Mouse (Mus musculus) liver, embryonic 14.5 days (tissue): ENCODE results near the gene Dlg2. TPM values are rescaled to one million over a fixed set of nuclear protein-coding genes. Genes with fewer than 3 reads are reported as not detected.

Experiments
- ATAC-seq: fragments of 200-750 bp; cut with Nextera tagmentation; 2 replicates; pipeline ENCODE4 v1.8.0; 2017; ENCODE audit warnings: moderate number of reproducible peaks, mild to moderate bottlenecking, moderate library complexity; ENCODE audit not compliant: insufficient read depth
- DNase-seq, 3 experiments: peaks; one replicate each; pipeline ENCODE4 v3.0.0-alpha.2; 2012 to 2013; ENCODE audit warnings: low read depth in 3 of 3, low spot score in 3 of 3
- H3K27ac ChIP-seq: fragments of 300-500 bp; sonication (generic); 2 replicates; pipeline ENCODE4 v1.5.1; 2014; ENCODE audit warnings: moderate library complexity, mild to moderate bottlenecking, control low read depth, inconsistent platforms
- H3K27me3 ChIP-seq: fragments of 300-500 bp; sonication (generic); 2 replicates; pipeline ENCODE4 v1.6.1; 2014; ENCODE audit warnings: mild to moderate bottlenecking, low read length, moderate library complexity; ENCODE audit not compliant: control insufficient read depth, insufficient read depth
- H3K36me3 ChIP-seq: fragments of 300-500 bp; sonication (generic); replicated peaks from 2 replicates; pipeline ENCODE4 v1.6.1; 2014; ENCODE audit warnings: low read depth; ENCODE audit not compliant: control insufficient read depth, insufficient read depth
- H3K4me1 ChIP-seq, 2 experiments: fragments of 200-500 bp in 1 of 2; fragments of 300-500 bp in 1 of 2; sonication (generic) in 1 of 2; replicated peaks; 2 replicates each; pipeline ENCODE4 v1.6.1; 2012 to 2014; ENCODE audit warnings: antibody characterized with exemption in 1 of 2, inconsistent platforms in 1 of 2, low read length in 1 of 2; ENCODE audit not compliant: control insufficient read depth in 2 of 2, insufficient read depth in 2 of 2
- H3K4me2 ChIP-seq: fragments of 300-500 bp; sonication (generic); 2 replicates; pipeline ENCODE4 v1.6.1; 2014; ENCODE audit warnings: low read depth, mild to moderate bottlenecking, control low read depth, moderate library complexity
- H3K4me3 ChIP-seq, 2 experiments: fragments of 200-500 bp in 1 of 2; fragments of 300-500 bp in 1 of 2; sonication (generic) in 1 of 2; 2 replicates each; pipeline ENCODE4 v1.5.1; 2012 to 2014; ENCODE audit warnings: low read depth in 2 of 2, low read length in 2 of 2, mild to moderate bottlenecking in 2 of 2, control low read depth in 1 of 2, inconsistent platforms in 1 of 2, moderate library complexity in 1 of 2; ENCODE audit not compliant: insufficient read depth in 1 of 2
- H3K9ac ChIP-seq: fragments of 300-500 bp; sonication (generic); replicated peaks from 2 replicates; pipeline ENCODE4 v1.6.1; 2014; ENCODE audit warnings: mild to moderate bottlenecking, control low read depth, moderate library complexity
- H3K9me3 ChIP-seq: fragments of 300-500 bp; sonication (generic); 2 replicates; pipeline ENCODE4 v1.6.1; 2016; ENCODE audit warnings: low read length, mixed read lengths; ENCODE audit not compliant: control insufficient read depth
- CTCF ChIP-seq: IDR thresholded peaks from 2 replicates; pipeline ENCODE4 v1.5.1; 2016; ENCODE audit warnings: antibody characterized with exemption, low read depth, control low read depth
- EP300 ChIP-seq: IDR thresholded peaks from 2 replicates; pipeline ENCODE4 v1.6.1; 2016; ENCODE audit warnings: antibody characterized with exemption, low read depth
- WGBS: fragments of 180-500 bp; shearing (Covaris S2); extraction: QIAGEN DNeasy Blood & Tissue Kit; methylation state at CpG from one replicate; pipeline ENCODE4 v1.1.7; 2014; ENCODE audit not compliant: insufficient replicate concordance; 5-methylcytosine and 5-hydroxymethylcytosine counted together
- polyA plus RNA-seq, 2 experiments: library from polyadenylated mRNA; depleted of rRNA in 1 of 2; stranded (reverse) in 1 of 2; unstranded in 1 of 2; fragments of >200 nt; fragmentation: Nextera tagmentation in 1 of 2; extraction: Ambion mirVana in 1 of 2; gene quantifications; 2 replicates each; pipeline versions ENCODE4 v1.2.1 to v1.2.3; 2012 to 2014

Gene Dlg2
- polyA plus RNA-seq, 2 experiments = 0.33 to 0.44 TPM

DNA sequence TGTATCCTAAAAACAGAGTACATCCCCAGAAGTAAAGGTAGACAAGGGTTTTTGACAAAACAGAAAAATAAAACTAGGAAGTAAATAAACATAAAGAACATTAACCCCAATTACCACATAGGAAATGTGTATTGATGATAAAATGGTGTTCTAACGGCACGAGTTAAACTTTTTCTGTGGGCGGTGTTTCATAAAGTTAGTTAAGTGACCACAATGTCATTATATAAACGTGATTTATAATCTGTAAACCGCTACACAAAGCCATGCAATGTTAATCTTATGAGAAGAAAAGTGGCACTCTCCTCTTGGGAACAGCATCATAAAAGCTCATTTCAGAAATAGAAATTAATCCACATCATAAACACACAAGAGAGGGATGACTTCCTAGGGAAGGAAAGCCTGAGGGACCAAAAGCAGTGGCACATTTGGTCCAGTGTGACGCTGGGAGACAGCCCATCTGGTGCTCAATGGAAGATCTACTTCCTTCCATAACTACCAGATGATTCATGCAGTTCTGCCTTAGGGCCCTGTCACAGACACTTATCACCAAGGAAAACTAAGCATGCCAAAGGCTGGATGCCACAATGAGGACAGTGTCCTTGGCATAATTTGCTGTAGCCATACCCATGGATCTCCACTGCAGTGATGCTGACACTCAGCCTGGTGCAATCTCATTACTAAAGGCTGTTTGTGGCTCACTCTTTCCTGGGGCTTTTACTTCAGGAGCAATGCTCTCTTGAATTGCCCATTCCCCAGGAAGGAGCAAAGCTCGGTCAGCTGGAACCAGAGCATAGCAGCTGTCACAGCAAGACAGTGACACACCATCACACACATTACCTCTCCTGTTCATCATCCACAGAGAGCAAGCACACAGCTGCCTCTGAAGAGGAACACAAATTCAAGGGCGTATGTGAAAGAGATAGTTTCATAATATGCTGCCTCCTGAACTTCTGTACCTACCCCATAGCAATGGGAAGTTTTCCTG, 1963.3 kb downstream of the Dlg2 start:
- Histone ChIP-seq H3K4me2 (no peak overlapping the region), H3K9ac (no peak overlapping the region), H3K36me3 (no peaks in the 10 kb centered on the region), H3K9me3 (no peaks in the 10 kb centered on the region), H3K27ac (no peak overlapping the region), H3K27me3 (no peaks in the 10 kb centered on the region), H3K4me3 (no peak overlapping the region), H3K4me1 (no peaks in the 10 kb centered on the region)
- WGBS = 43% methylated on average over 8 of the region's 8 CpGs
- ATAC-seq (no peak), DNase-seq (no peak)
- TF ChIP-seq EP300 (no peak), CTCF (no peak)

- Histone ChIP-seq H3K4me1 (no peaks in the 10 kb centered on the region), H3K4me2 (no peak overlapping the region), H3K27me3 (no peaks in the 10 kb centered on the region), H3K36me3 (no peaks in the 10 kb centered on the region), H3K27ac (no peak overlapping the region), H3K9me3 (no peaks in the 10 kb centered on the region), H3K9ac (no peak overlapping the region), H3K4me3 (no peak overlapping the region)
- no peak for TF ChIP-seq CTCF
- DNase-seq (no peak), ATAC-seq (0 out of 2 replicates have a peak, but pooled peaks have one; percentile 23)
Observed at GRCm38 (mm10) chr7:92441611-92442010, 1965.1 kb downstream of the Dlg2 start.

- H3K27ac ChIP-seq = no peak overlapping the region
- no peak overlapping the region for H3K4me2 ChIP-seq
- no peaks in the 10 kb centered on the region for H3K9me3 ChIP-seq
- H3K4me1 ChIP-seq = no peaks in the 10 kb centered on the region
- ATAC-seq (no peak), DNase-seq (no peak)
- no peak overlapping the region for H3K9ac ChIP-seq
- no peaks in the 10 kb centered on the region for H3K36me3 ChIP-seq
- TF ChIP-seq CTCF (no peak), EP300 (no peak)
- H3K4me3 ChIP-seq = no peak overlapping the region
- H3K27me3 ChIP-seq = no peaks in the 10 kb centered on the region
- WGBS = 35% methylated on average over 4 of the region's 4 CpGs
Observed at GRCm38 (mm10) chr7:92442082-92442481, 1965.6 kb downstream of the Dlg2 start.

GRCm38 (mm10) chr7:92447938-92448337, 1971.5 kb downstream of the Dlg2 start:
- H3K4me3 ChIP-seq = no peak overlapping the region
- no peak overlapping the region for H3K9ac ChIP-seq
- 53% methylated on average over 6 of the region's 6 CpGs for WGBS
- no peak overlapping the region for H3K4me2 ChIP-seq
- ATAC-seq (no peak), DNase-seq (no peak)
- no peaks in the 10 kb centered on the region for H3K36me3 ChIP-seq
- H3K9me3 ChIP-seq = no peaks in the 10 kb centered on the region
- no peak overlapping the region for H3K27ac ChIP-seq
- no peak for TF ChIP-seq CTCF
- no peak for TF ChIP-seq EP300
- no peaks in the 10 kb centered on the region for H3K27me3 ChIP-seq
- H3K4me1 ChIP-seq = no peaks in the 10 kb centered on the region

- Histone ChIP-seq H3K36me3 (no peaks in the 10 kb centered on the region), H3K27ac (no peak overlapping the region), H3K27me3 (no peaks in the 10 kb centered on the region), H3K4me3 (no peak overlapping the region), H3K9me3 (no peaks in the 10 kb centered on the region), H3K4me1 (no peaks in the 10 kb centered on the region), H3K9ac (no peak overlapping the region), H3K4me2 (no peak overlapping the region)
- DNase-seq (no peak), ATAC-seq (no peak)
- TF ChIP-seq EP300 (no peak), CTCF (no peak)
- WGBS = 64% methylated on average over 7 of the region's 7 CpGs
Observed at GRCm38 (mm10) chr7:92448782-92449575, 1972.5 kb downstream of the Dlg2 start.
